Mouse (Mus musculus) ES-E14 (cell line): ENCODE results near the gene Sel1l3. TPM values are rescaled to one million over a fixed set of nuclear protein-coding genes. Genes with fewer than 3 reads are reported as not detected.

Experiments used
- DNase-seq: peaks from one replicate; pipeline ENCODE4 v3.0.0-alpha.2; 2013; ENCODE audit warnings: low read depth, low spot score
- H3K27ac ChIP-seq: 2 replicates; pipeline ENCODE4 v1.5.1; 2012; ENCODE audit warnings: low read depth, mild to moderate bottlenecking, low read length, moderate library complexity, mixed read lengths; ENCODE audit not compliant: poor library complexity, insufficient read depth, severe bottlenecking
- H3K36me3 ChIP-seq: 2 replicates; pipeline ENCODE4 v1.6.1; 2012; ENCODE audit warnings: mild to moderate bottlenecking, low read length, moderate library complexity, mixed read lengths; ENCODE audit not compliant: control insufficient read depth, poor library complexity, insufficient read depth, severe bottlenecking
- H3K4me1 ChIP-seq, 2 experiments: fragments of 150-350 bp in 1 of 2; sonication (generic) in 1 of 2; 2 replicates each; pipeline ENCODE4 v1.6.1; 2012; ENCODE audit warnings: low read length in 2 of 2, mild to moderate bottlenecking in 1 of 2, mixed read lengths in 1 of 2; ENCODE audit not compliant: control insufficient read depth in 2 of 2, insufficient read depth in 2 of 2, poor library complexity in 1 of 2
- H3K4me3 ChIP-seq, 2 experiments: fragments of 150-350 bp in 1 of 2; sonication (generic) in 1 of 2; 2 replicates each; pipeline ENCODE4 v1.5.1; 2012; ENCODE audit warnings: low read length in 2 of 2, low read depth in 1 of 2, mild to moderate bottlenecking in 1 of 2, mixed read lengths in 1 of 2; ENCODE audit not compliant: insufficient read depth in 1 of 2, poor library complexity in 1 of 2, severe bottlenecking in 1 of 2
- H3K9ac ChIP-seq: 2 replicates; pipeline ENCODE4 v1.6.1; 2012; ENCODE audit warnings: low read depth, mild to moderate bottlenecking, low read length, mixed read lengths; ENCODE audit not compliant: poor library complexity, insufficient read depth, severe bottlenecking
- H3K9me3 ChIP-seq: fragments of 150-350 bp; sonication (generic); 2 replicates; pipeline ENCODE4 v1.6.1; 2012; ENCODE audit warnings: low read depth, mild to moderate bottlenecking, low read length; ENCODE audit not compliant: control insufficient read depth, insufficient read depth
- CHD2 ChIP-seq: IDR thresholded peaks from 2 replicates; pipeline ENCODE4 v1.6.1; 2014; ENCODE audit warnings: mild to moderate bottlenecking, low read depth, low read length, inconsistent platforms
- HCFC1 ChIP-seq: IDR thresholded peaks from 2 replicates; pipeline ENCODE4 v1.6.1; 2012; ENCODE audit warnings: low read length, inconsistent platforms, borderline replicate concordance; ENCODE audit not compliant: insufficient read depth
- MAFK ChIP-seq: IDR thresholded peaks from 2 replicates; pipeline ENCODE4 v1.6.1; 2014; ENCODE audit warnings: mild to moderate bottlenecking, low read depth, low read length, inconsistent platforms; ENCODE audit not compliant: insufficient read depth
- ZC3H11A ChIP-seq: IDR thresholded peaks from 2 replicates; pipeline ENCODE4 v1.6.1; 2012; ENCODE audit warnings: low read depth, mild to moderate bottlenecking, inconsistent platforms, low read length, borderline replicate concordance
- ZNF384 ChIP-seq: IDR thresholded peaks from 2 replicates; pipeline ENCODE4 v1.6.1; 2012; ENCODE audit warnings: low read depth, low read length, inconsistent platforms
- in situ Hi-C, 2 experiments: fragments of 600-800 bp; cut with MboI; formaldehyde crosslinking; loops; one replicate each; pipeline ENCODE4 v1.15.1; 2025; ENCODE audit warnings: low sequenced_read_pairs in 2 of 2, inconsistent platforms in 1 of 2; ENCODE audit not compliant: unreplicated experiment in 2 of 2
- total RNA-seq: library from RNA; depleted of rRNA; stranded (reverse); fragments of 300-350 nt; gene quantifications from 2 replicates; pipeline ENCODE4 v1.2.3, GENCODE M21; 2012; rRNA removed

Sel1l3 gene
- total RNA-seq: 1.3 and 3.0 TPM in 2 replicates

DNA sequence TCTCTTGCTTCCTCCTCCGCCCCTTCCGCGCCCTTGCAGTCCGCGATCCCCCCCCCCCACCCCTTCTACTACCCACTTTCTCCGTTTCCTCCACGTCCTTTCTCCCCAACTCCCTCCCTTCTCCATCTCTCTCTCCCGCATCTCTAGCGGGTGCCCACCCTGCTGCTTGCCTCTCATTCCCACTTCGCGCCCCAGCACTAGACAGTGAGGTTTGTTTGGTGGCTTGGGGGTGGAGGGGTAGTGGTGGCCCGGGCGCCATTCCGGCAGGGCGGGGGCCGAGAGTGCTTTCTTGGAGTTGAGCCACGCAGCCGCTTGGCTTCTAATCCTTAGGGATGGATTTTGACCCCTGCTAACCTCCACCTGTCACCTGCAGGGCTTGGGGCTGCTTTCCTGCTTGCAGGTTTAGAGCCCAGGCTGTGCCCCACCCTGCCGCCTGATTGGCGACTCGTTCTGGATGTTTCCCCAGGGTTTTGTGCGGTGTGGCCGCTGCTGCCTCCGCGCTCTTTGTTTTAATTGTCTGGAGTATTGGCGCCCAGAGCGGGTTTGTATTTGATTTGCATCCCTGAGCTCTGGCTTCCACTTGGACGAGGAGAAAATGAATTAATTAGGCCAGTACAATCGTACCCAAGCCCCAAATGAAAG lies at the start of gene Sel1l3:
Gene Sel1l3 (minus strand): TSS at position 217 of the 642 bp plus-strand sequence.
- Histone ChIP-seq H3K36me3 (no peaks in the 10 kb centered on the region), H3K27ac (no peak within 1 kb of the TSS), H3K9me3 (no peaks in the 10 kb centered on the region), H3K4me3 (peak within 1 kb of the TSS; percentile 67 to 75), H3K9ac (peak within 1 kb of the TSS; percentile 9; the same call in 1 of the 2 replicates), H3K4me1 (no peaks in the 10 kb centered on the region; a peak in 1 of 4 replicates)
- in situ Hi-C loops: no loop called here
- no peak for TF ChIP-seq ZNF384
- TF ChIP-seq CHD2: no peak
- no peak for TF ChIP-seq MAFK
- TF ChIP-seq ZC3H11A: no peak
- no peak for TF ChIP-seq HCFC1
- DNase-seq: peak; percentile 50

DNA sequence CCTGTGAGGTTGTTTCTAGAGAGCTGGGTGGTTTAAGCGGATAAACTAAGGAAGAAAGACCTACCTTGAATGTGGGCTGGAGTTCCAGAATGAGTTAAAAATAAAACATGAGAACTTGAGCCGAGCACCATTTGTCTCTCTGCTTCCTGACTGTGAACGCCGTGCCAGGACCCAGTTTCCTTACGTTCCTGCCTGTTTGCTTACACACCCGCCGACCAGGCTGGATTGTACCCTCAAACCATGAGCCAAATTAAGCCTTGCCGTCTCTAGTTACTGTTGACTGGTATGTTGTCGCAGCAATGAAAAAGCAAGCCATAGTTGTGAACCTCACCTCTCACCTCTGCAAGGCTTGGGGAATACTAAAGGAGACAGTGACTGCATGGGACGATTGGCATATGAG lies 48.3 kb upstream of the Sel1l3 start:
- H3K9ac ChIP-seq: no peak overlapping the region
- H3K4me1 ChIP-seq: peaks cover 3 to 4% of the 10 kb centered on the region in 2 experiments; a peak in 3 of 4 replicates
- H3K36me3 ChIP-seq: no peaks in the 10 kb centered on the region
- in situ Hi-C loops: no loop called here
- H3K27ac ChIP-seq: no peak overlapping the region
- no peaks in the 10 kb centered on the region for H3K9me3 ChIP-seq
- no peak for DNase-seq
- no peak for TF ChIP-seq CHD2
- TF ChIP-seq ZC3H11A: no peak
- no peak for TF ChIP-seq ZNF384
- TF ChIP-seq MAFK: no peak
- no peak for TF ChIP-seq HCFC1
- no peak overlapping the region for H3K4me3 ChIP-seq

DNA sequence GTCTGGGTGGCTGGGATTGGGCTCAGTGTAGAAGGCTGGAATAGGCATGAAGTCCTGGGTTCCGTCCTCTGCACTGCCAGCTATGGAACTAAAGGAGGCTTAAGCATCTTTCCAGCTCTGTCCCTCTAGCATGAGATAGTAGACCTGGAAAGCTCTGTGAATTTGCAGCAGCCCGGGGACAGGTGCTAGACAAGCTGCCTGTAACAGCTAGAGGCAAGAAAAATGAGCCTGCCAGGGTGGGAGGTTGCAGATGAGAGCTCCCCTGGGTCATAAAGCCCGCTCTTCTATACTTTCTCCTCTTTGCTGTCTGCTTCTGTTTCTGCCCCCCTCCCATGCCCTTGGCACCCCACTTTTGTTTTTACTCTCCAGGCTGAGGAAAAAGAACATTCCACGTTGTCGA lies 46.2 kb upstream of the Sel1l3 start:
- H3K36me3 ChIP-seq: no peaks in the 10 kb centered on the region
- H3K4me1 ChIP-seq: peaks cover 3 to 7% of the 10 kb centered on the region in 2 experiments; a peak in 3 of 4 replicates
- H3K9me3 ChIP-seq: no peaks in the 10 kb centered on the region
- no peak overlapping the region for H3K9ac ChIP-seq
- no peak overlapping the region for H3K27ac ChIP-seq
- DNase-seq: no peak
- in situ Hi-C loops: no loop called here
- no peak overlapping the region for H3K4me3 ChIP-seq
- TF ChIP-seq MAFK (no peak), ZC3H11A (no peak), CHD2 (no peak), HCFC1 (no peak), ZNF384 (no peak)

DNA sequence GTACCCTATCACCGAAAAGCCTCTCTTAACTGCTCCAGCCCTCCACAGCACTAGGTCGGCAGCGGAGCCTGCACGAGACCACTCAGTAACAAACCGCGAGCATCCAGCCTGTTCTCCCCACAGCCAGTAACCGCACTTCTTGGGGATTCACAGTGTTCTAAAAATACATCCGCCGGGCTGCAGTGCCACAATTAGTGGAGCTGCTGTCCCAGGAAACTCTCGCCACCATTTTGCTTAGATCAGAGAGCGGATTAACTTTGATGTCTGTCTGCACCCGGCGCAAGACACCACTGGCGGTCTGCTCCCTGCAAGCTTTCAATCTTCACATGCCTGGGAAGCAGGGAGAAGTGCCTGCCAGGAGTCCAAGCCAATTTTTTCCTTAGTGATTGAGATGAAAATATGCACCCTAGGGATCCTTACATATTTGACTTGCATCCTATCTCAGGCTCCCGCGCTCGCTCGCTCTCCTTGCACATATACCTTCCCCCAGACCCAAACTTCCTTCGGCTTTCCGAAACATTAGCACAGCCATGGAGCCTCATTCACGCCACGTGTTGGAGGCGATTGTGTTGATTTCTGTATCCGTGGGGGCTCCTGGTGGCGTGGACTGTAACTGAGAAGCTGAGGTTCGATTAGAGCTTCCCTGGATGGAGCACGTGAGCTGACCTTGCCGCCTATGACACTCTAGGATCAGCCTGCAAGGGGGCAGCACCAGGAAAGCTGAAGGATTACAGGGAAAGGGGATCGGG lies 44.5 kb upstream of the Sel1l3 start:
- no peak for DNase-seq
- Histone ChIP-seq H3K36me3 (no peaks in the 10 kb centered on the region), H3K9me3 (no peaks in the 10 kb centered on the region), H3K4me1 (peaks cover 3 to 7% of the 10 kb centered on the region in 2 experiments; a peak in 3 of 4 replicates), H3K4me3 (peak overlapping the region; percentile 8 to 14; a peak in 3 of 4 replicates), H3K27ac (no peak overlapping the region), H3K9ac (0 out of 2 replicates have a peak overlapping the region, but pooled peaks have one; percentile 0)
- TF ChIP-seq ZC3H11A (no peak), ZNF384 (no peak), HCFC1 (no peak), CHD2 (no peak), MAFK (no peak)
- in situ Hi-C loops: no loop called here
